In genomic region chr14:60756271-60756670, GRCm38 (mm10) we compare ENCODE assay signal across 20 mouse cellular contexts. TPM values are rescaled to one million over a fixed set of nuclear protein-coding genes. Genes with fewer than 3 reads are reported as not detected.
DNase-seq lines count a peak whose midpoint lies in the region; ATAC-seq lines count a peak whose summit lies in the region.
"Had no signal": no experiment of that assay in that cellular context is flagged by ENCODE, and none has a peak within 500 bp of the region (broad histone marks: within the 10 kb centered on the region; RNA-seq: fewer than 3 reads in every experiment).

No protein-coding gene starts in this region.

- H3K4me1 ChIP-seq in kidney, embryonic 15.5 days: no peaks in the 10 kb centered on the region
- H3K4me1 ChIP-seq: embryonic facial prominence, embryonic 12.5 days; limb, embryonic 12.5 days; neural tube, embryonic 15.5 days had no signal

- H3K4me3 ChIP-seq in kidney, embryonic 15.5 days (replicated peaks): no peak overlapping the region
- H3K4me3 ChIP-seq: embryonic facial prominence, embryonic 12.5 days; heart, embryonic 13.5 days; left cerebral cortex, adult 2 months; limb, embryonic 12.5 days; midbrain, embryonic 12.5 days; myocyte; neural tube, embryonic 15.5 days had no signal

- H3K9me3 ChIP-seq in kidney, embryonic 15.5 days (replicated peaks): no peaks in the 10 kb centered on the region
- H3K9me3 ChIP-seq: embryonic facial prominence, embryonic 12.5 days; G1E; heart, embryonic 13.5 days; limb, embryonic 12.5 days; midbrain, embryonic 12.5 days; neural tube, embryonic 15.5 days had no signal

- no peak overlapping the region for H3K27ac ChIP-seq in kidney, embryonic 15.5 days
- H3K27ac ChIP-seq: embryonic facial prominence, embryonic 12.5 days; heart, embryonic 13.5 days; left cerebral cortex, adult 2 months; limb, embryonic 12.5 days; liver, embryonic 14.5 days; midbrain, embryonic 12.5 days; neural tube, embryonic 15.5 days had no signal

- peak; percentile 57; the same call in 1 of the 2 replicates for ATAC-seq in kidney, embryonic 15.5 days (replicated peaks; ENCODE audit: low FRiP score)
- ATAC-seq in cerebellum, adult (ENCODE audit: insufficient number of reproducible peaks, low FRiP score, low TSS enrichment): peak; percentile 82
- ATAC-seq: CD4-positive, CD25-positive, alpha-beta regulatory T cell, adult 4 months; forebrain, postnatal 0 days; inflammation-experienced regulatory T-cells, adult 6 months had no signal

- WGBS in kidney, embryonic 15.5 days: 72% methylated on average over 15 of the region's 15 CpGs

- H3K36me3 ChIP-seq in kidney, embryonic 15.5 days: peaks cover 90% of the 10 kb centered on the region
- H3K36me3 ChIP-seq: G1E had no signal

- no peaks in the 10 kb centered on the region for H3K27me3 ChIP-seq in kidney, embryonic 15.5 days
- H3K27me3 ChIP-seq: embryonic facial prominence, embryonic 12.5 days; heart, embryonic 13.5 days; limb, embryonic 12.5 days; midbrain, embryonic 12.5 days; neural tube, embryonic 15.5 days had no signal

- H3K9ac ChIP-seq in kidney, embryonic 15.5 days: no peak overlapping the region
- H3K9ac ChIP-seq: embryonic facial prominence, embryonic 12.5 days; forebrain, postnatal 0 days; heart, embryonic 13.5 days; limb, embryonic 12.5 days; liver, embryonic 14.5 days; midbrain, embryonic 12.5 days; neural tube, embryonic 15.5 days had no signal

- H3K4me2 ChIP-seq in kidney, embryonic 15.5 days: no peak overlapping the region
- H3K4me2 ChIP-seq: embryonic facial prominence, embryonic 12.5 days; heart, embryonic 13.5 days; limb, embryonic 12.5 days; midbrain, embryonic 12.5 days; neural tube, embryonic 15.5 days had no signal

- no peak for DNase-seq in kidney, postnatal 14 days
- DNase-seq in cerebellum, adult 11-12 months: peak; percentile 86
- peak; percentile 76 to 82 for DNase-seq in cerebellum, postnatal 25 days
- DNase-seq in right cerebral cortex, postnatal 10 days (ENCODE audit: low spot score in 2 of 2): no peak
- no peak for DNase-seq in B cell, adult 2 months
- DNase-seq: forebrain, postnatal 0 days; heart, postnatal 36 days had no signal

RNA-seq across cellular contexts. Expression of gene C1qtnf9, which starts 11.7 kb away (rescaled TPM):
- 0.48 and 0.57 TPM in 2 replicates for polyA plus RNA-seq in kidney, embryonic 15.5 days (2015; fragmentation: Nextera tagmentation; extraction: Ambion mirVana)
- polyA plus RNA-seq: forebrain, postnatal 0 days; G1E; myocyte had no signal

RNA-seq across cellular contexts. Expression of gene Mipep, which starts 28.1 kb away (rescaled TPM):
- polyA plus RNA-seq in kidney, embryonic 15.5 days (2015; fragmentation: Nextera tagmentation; extraction: Ambion mirVana): 22.5 and 24.2 TPM in 2 replicates

Comparison
In these comparisons a context has a peak if more than half of its experiments do, and no peak if none do; other contexts are left out.
1. DNase-seq: peak in cerebellum, adult 11-12 months (single experiment) and cerebellum, postnatal 25 days (2 of 2); none in kidney, postnatal 14 days (single experiment), right cerebral cortex, postnatal 10 days (0 of 2) and B cell, adult 2 months (0 of 2).